Mouse (Mus musculus): Measurements from ENCODE around the gene Gm30302.

Gene Gm30302

DNA sequence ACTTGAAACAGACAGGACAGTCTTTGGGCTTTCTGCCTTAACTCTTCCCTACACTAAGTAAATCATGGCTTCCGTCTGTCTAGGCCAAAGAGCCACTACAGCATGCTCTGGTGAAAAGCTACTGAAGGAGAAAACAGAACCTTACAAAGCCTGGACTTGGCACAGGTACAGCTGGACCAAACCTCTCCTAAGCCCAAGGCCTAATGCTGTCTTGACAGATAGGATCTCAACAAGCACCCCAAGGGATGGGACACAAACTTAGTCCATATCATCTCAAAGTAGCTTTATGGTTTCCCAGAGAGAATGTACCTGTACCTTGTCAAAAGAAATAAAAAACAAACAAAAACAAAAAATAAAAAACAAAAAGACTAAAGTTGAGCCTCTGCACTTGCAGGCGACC is 62.4 kb downstream of the Gm30302 start:
- no peak for DNase-seq
